Mouse (Mus musculus) urinary bladder, postnatal 36 days (tissue): ENCODE data around the gene Cenps.
"Not testable (repeated sequence)": the region's sequence is repeated elsewhere in the genome, so short reads cannot be mapped to it uniquely, and the experiment has no call there.

ENCODE experiments used
- DNase-seq, 2 experiments: peaks; one replicate each; pipeline ENCODE4 v3.0.0; 2022; ENCODE audit warnings: low spot score in 2 of 2, mixed read lengths in 1 of 2

The Cenps gene

GRCm38 (mm10) chr4:149136982-149137770, at the start of gene Cenps:
Gene Cenps, minus strand, starts transcription at chr4:149137629.
- peak; percentile 84 to 85 for DNase-seq

DNA sequence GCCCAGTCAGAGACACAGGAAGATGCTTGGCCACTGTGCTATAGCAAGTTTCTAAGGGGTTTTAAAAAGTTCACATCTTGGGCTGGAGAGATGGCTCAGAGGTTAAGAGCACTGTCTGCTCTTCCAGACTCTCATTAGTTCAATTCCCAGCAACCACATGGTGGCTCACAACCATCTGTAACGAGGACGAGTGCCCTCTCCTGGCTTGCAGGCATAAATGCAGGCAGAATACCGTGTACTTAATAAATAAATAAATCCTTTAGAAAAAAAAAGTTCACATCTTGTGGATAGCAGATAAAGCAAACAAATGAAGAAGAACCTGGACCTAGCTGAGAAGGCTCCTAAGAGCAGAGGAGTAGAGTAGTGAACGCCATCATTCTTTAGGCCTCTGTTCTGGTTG, 45.3 kb upstream of the Cenps start:
- DNase-seq, result no peak

DNA sequence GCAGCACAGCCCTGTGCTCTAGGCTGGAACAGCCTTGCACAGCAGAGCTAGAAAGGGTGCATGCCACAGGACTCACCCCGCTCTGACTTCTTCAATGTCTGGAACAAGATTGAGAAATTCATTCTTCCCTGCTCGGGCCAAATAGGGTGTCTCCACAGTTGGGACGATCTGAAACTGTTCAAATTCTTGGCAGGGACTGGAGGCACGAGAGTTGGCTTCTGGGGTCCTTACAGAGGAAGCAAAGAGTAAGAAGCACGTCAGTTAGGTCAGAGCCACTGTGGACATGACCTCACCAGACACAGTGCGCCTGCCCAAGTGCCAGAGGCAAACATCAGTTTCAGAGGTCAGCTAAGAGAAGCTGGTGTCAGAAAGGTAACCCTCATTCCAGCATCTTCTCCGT, 44.8 kb upstream of the Cenps start:
- peak in 1 of 2 experiments; percentile 55 for DNase-seq

DNA sequence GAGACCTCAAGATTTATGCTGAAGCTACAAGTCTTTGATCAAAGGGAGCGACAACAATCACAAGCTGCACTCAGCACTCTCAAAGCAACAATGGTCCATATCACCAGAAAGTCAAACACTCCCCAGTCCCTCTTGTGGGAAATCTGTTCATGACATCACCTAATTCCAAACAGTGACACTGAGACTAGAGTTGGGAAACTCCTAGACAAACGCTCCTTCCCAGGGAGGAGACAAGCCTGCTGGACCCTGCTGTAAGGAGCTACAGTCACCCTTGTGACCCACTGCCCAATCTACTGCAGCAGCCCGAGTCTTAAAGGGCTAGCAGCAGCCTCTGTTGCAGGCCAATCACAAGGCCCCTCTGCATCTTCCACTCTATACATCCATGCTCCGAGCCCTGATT, 42.1 kb upstream of the Cenps start:
- no peak for DNase-seq

DNA sequence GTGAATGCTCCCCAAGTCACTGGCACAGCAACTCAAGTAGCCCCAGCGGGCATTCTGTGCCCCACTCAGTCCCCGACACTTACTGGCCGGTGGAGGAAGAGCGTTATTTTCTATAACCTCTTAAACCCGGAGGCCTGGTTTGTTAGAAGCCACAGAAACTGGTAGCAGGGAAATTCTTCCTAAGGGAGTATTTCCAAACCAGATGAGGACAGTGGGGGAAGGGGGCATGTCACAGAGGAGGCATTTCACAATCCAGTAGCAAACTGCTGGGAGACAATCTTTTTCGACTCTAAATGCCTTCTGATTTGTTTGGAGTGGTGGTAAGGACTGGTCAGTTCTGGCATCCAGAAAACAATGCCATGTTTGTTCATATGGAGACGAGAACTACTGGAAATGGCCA, 41.7 kb upstream of the Cenps start:
- no peak for DNase-seq

DNA sequence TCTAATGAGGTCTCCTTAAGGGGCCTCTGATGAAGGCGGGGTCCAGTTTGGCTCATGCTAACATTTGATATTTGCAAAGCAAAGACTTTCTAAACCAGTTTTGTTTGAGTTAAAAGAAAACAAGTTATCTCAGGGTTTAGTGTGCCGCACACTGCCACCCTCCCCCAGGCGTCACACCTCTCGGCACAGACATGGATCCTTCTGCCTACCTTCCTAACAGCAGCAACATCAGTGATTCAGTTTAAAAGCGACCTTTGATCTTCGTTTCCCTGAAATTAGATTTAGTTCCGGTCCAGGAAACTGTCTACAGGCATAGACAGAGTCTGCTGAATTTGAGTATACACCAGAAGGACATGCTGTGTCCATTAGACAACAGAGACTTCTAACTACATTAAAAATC, 40.9 kb upstream of the Cenps start:
- DNase-seq, result no peak

- no peak for DNase-seq
These were observed 39.6 kb upstream of the Cenps start for GRCm38 (mm10) chr4:149177046-149177445.

- no peak for DNase-seq
These were observed 39.2 kb upstream of the Cenps start for GRCm38 (mm10) chr4:149176645-149177044.

- no peak for DNase-seq
These were observed 36.2 kb upstream of the Cenps start for GRCm38 (mm10) chr4:149173661-149174060.

DNA sequence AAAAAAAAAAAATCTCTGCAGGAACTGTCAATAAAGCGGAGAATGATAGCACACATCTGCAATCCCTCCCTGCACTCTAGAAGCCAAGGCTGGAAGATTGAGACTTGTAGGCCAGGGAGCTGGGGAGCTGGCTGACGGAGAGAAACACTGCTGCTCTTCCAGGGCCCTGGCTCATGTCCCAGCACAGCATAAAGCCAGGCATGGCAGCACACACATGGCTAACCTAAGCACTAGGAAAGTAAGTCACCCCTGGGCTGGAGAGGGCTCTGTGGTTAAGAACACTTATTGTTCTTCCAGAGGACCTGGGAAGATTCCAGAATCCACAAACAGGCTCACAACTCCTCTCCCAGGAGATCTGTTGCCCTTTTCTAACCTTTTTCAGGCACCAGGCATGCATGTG, 35.2 kb upstream of the Cenps start:
- DNase-seq, result peak in 1 of 2 experiments; percentile 42

DNA sequence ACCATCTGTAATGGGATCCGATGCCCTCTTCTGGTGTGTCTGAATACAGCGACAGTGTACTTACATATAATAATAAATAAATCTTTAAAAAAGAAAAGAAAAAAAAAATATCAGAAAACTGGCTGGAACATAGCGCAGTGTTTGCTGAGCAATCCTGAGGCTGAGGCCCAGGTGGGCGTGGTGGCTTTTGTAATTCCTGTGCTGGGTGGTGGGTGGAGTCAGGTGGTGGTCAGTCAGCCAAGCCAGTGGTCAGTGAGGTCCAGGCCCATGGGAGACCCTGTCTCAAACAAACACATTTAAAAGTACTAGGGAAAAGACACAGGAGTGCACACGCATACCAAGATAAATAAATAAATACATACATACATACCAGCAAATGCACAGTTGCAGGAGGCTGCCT, 34.7 kb upstream of the Cenps start:
- peak in 1 of 2 experiments; percentile 67 for DNase-seq

DNA sequence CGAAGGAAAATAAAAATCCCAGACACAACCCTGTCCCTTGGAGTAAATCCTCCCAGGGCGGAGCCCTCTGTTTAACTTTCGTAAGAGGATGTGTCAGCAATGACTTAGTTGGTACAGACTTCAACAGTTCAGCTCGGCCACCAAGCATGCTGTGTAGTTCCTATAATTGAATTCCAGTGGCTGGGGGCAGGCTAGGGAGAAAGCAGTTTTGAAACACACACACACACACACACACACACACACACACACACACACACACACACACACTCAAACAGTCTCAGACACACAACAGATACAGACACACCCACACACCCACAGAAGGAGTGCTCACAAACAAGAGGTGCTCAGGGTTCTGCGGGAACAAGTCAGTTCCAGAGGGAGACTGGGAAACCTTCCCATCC, 34.2 kb upstream of the Cenps start:
- DNase-seq, result peak; percentile 45 to 67

GRCm38 (mm10) chr4:149170394-149170931, 33.0 kb upstream of the Cenps start:
- DNase-seq, result peak; percentile 56 to 61

DNA sequence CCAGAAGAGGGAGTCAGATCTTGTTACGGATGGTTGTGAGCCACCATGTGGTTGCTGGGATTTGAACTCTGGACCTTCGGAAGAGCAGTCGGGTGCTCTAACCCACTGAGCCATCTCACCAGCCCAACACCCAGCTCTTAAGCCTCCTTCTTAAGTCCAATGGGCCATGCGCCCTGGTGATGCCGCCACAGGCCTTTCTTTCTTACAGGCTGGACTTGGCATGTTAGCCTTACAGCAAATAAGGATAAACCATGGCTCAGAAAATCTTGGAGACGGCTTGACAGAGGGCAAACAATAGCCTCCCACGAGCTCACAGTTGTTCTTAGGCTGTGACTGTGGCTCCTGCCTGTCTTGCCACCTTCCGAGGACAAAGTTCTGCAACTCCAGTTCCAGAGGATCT, 32.5 kb upstream of the Cenps start:
- not testable (repeated sequence) for DNase-seq

GRCm38 (mm10) chr4:149168016-149168415, 30.6 kb upstream of the Cenps start:
- DNase-seq, result no peak

DNA sequence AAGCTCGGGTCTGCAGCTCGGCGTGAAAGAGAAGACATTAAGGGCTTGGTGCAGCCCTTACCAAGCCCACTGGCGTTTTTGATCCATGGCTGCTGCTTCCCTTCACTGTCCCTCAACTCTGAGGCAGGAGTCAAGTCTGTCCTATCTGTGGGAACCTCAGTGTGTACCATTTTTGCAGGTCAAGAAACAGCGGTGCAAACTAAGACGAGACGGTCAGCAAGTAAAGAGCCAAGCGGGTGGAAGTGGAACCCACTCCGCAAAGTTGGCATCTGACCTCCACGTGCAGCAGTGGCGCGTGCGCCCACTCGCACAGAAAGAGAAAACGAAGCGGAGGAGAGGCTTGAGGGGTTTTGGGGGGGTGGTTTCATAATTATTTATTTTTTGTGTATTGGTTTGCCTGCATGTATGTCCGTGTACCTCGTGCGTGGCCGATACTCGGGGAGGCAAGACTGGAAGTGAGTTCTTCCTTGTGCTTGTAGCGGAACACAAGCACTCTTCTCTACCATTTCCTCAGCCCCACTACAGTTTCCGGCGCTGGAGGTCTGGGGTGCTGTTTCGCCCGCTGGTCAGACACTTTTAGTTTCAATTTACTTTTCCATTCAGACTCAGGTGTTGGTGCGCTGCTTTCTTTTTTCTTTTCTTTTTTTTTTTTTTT, 29.7 kb upstream of the Cenps start:
- peak in 1 of 2 experiments; percentile 46 for DNase-seq

- peak; percentile 94 to 97 for DNase-seq
These were observed 29.0 kb upstream of the Cenps start, which contains the start of gene Pgd for GRCm38 (mm10) chr4:149166215-149166946. Gene Pgd, minus strand, starts transcription at chr4:149166771.

DNA sequence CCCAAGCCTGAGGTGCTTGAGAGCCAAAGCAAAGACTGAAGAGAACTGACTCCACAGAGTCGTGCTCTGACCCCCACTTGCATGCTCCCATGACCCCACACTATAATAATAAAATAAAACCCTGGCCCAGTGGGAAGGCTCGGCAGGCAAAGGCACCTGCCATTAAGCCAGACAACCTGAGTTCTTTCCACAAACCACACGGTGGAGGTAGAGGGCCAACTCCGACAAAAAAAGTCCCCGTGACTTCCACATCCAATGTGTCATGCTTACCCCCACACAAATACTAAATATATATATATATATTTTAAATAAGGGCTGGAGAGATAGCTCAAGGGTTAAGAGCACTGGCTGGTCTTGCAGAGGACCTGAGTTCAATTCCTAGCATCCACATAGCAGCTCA, 26.7 kb upstream of the Cenps start:
- no peak for DNase-seq

GRCm38 (mm10) chr4:149163196-149163595, 25.8 kb upstream of the Cenps start:
- DNase-seq, result no peak

- DNase-seq, result peak in 1 of 2 experiments; percentile 40
These were observed 23.7 kb upstream of the Cenps start for GRCm38 (mm10) chr4:149161166-149161565.

DNA sequence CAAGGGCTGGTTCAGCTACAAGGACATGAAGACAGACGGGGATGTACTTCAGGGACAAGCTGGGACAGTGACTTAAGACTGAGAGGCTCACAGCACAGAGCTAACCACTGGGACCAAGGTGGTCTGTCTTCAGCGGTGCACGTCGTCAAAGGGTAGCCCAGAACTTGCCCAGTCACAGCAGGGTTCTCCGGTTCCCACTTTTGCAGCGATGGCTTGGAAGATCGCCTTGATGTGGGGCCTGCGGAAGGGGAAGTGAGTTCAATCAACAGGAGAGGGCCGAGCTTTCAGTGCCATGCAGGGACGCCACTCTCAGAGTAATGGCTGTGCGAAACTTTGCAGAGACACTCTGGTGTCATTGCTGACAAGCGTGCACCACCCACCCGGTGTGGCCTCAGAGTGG, 22.5 kb upstream of the Cenps start:
- no peak for DNase-seq

- DNase-seq, result no peak
These were observed 21.8 kb upstream of the Cenps start for GRCm38 (mm10) chr4:149159203-149159602.
